ENCODE assay signal across 19 mouse cellular contexts in the genomic region with DNA sequence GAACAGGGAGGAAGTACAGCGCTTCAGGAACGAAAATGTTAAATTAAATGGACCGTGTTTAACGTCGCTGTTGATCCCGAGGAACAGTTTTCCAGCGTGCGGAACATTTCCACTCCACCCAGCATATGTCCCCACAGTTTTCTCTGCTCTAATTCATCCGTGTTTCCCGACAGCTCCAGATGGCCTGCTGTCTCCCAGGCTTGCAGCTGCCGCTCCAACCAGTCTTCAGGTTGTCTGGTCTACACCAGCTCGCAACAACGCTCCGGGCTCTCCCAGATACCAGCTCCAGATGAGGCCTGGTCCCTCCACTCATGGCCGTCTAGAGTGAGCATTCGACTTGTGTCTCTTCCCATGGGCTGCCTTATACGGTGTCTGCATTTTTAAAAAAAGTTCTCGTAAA.
DNase-seq lines count a peak whose midpoint lies in the region; ATAC-seq and TF ChIP-seq lines count a peak whose summit lies in the region.
"Had no signal": no experiment of that assay in that cellular context is flagged by ENCODE, and none has a peak within 500 bp of the region (broad histone marks: within the 10 kb centered on the region; RNA-seq: fewer than 3 reads in every experiment).

No protein-coding gene starts in this region.

- H3K36me3 ChIP-seq in forebrain, embryonic 16.5 days (ENCODE audit: control insufficient read depth, insufficient read depth): no peaks in the 10 kb centered on the region
- no peaks in the 10 kb centered on the region for H3K36me3 ChIP-seq in forebrain, embryonic 10.5 days (replicated peaks)
- H3K36me3 ChIP-seq in neural tube, embryonic 13.5 days: no peaks in the 10 kb centered on the region
- H3K36me3 ChIP-seq: embryonic facial prominence, embryonic 12.5 days; hindbrain, embryonic 12.5 days; intestine, embryonic 15.5 days; kidney, embryonic 15.5 days; liver, embryonic 15.5 days had no signal

- no peaks in the 10 kb centered on the region for H3K27me3 ChIP-seq in forebrain, embryonic 16.5 days (replicated peaks; ENCODE audit: control insufficient read depth, insufficient read depth, low read length)
- no peaks in the 10 kb centered on the region for H3K27me3 ChIP-seq in forebrain, embryonic 10.5 days (ENCODE audit: poor library complexity, severe bottlenecking)
- H3K27me3 ChIP-seq in neural tube, embryonic 13.5 days: no peaks in the 10 kb centered on the region
- H3K27me3 ChIP-seq: embryonic facial prominence, embryonic 12.5 days; hindbrain, embryonic 12.5 days; intestine, embryonic 15.5 days; kidney, embryonic 15.5 days; liver, embryonic 15.5 days; megakaryocyte, embryonic 14.5 days had no signal

- 0 out of 2 replicates have a peak, but pooled peaks cover 6% of the 10 kb centered on the region for H3K4me1 ChIP-seq in forebrain, embryonic 16.5 days (replicated peaks; ENCODE audit: control insufficient read depth, insufficient read depth, low read length)
- no peaks in the 10 kb centered on the region for H3K4me1 ChIP-seq in forebrain, embryonic 10.5 days
- H3K4me1 ChIP-seq in neural tube, embryonic 13.5 days (replicated peaks): peaks cover 19% of the 10 kb centered on the region; the same call in 1 of the 2 replicates
- no peaks in the 10 kb centered on the region for H3K4me1 ChIP-seq in lung, adult 2 months (ENCODE audit: control insufficient read depth, insufficient read depth, low read length)
- H3K4me1 ChIP-seq: embryonic facial prominence, embryonic 12.5 days; intestine, embryonic 15.5 days; kidney, embryonic 15.5 days; liver, embryonic 15.5 days; megakaryocyte, embryonic 14.5 days had no signal

- no peak overlapping the region for H3K9ac ChIP-seq in forebrain, embryonic 16.5 days (replicated peaks; ENCODE audit: low read depth, low read length)
- no peak overlapping the region for H3K9ac ChIP-seq in neural tube, embryonic 13.5 days
- H3K9ac ChIP-seq: embryonic facial prominence, embryonic 12.5 days; hindbrain, embryonic 12.5 days; intestine, embryonic 15.5 days; kidney, embryonic 15.5 days; liver, embryonic 15.5 days had no signal

- no peak for DNase-seq in forebrain, embryonic 10.5 days (ENCODE audit: extremely low spot score, low spot score)
- DNase-seq in layer of hippocampus, adult 9-11 months: peak; percentile 5
- no peak for DNase-seq in layer of hippocampus, postnatal 25 days (ENCODE audit: extremely low spot score in 1 of 2, low spot score in 1 of 2)
- peak; percentile 67 for DNase-seq in brain, embryonic 14.5 days (ENCODE audit: low read depth)
- DNase-seq in adrenal gland, adult 8-10 months: no peak
- DNase-seq in lung, adult 2 months: no peak
- DNase-seq: adrenal gland, postnatal 36 days; heart, adult 2 months; lung, postnatal 14 days had no signal

- no peak overlapping the region for H3K27ac ChIP-seq in forebrain, embryonic 16.5 days (ENCODE audit: low read length)
- no peak overlapping the region for H3K27ac ChIP-seq in forebrain, embryonic 10.5 days
- H3K27ac ChIP-seq in neural tube, embryonic 13.5 days (replicated peaks): no peak overlapping the region
- H3K27ac ChIP-seq: embryonic facial prominence, embryonic 12.5 days; heart, adult 2 months; hindbrain, embryonic 12.5 days; intestine, embryonic 15.5 days; kidney, embryonic 15.5 days; liver, embryonic 15.5 days had no signal

- H3K4me3 ChIP-seq in forebrain, embryonic 16.5 days (replicated peaks; ENCODE audit: low read length): no peak overlapping the region
- no peak overlapping the region for H3K4me3 ChIP-seq in forebrain, embryonic 10.5 days
- no peak overlapping the region for H3K4me3 ChIP-seq in neural tube, embryonic 13.5 days
- H3K4me3 ChIP-seq in lung, adult 2 months (replicated peaks; ENCODE audit: extremely low read depth, low read depth, low read length): no peak overlapping the region
- H3K4me3 ChIP-seq: embryonic facial prominence, embryonic 12.5 days; heart, adult 2 months; hindbrain, embryonic 12.5 days; intestine, embryonic 15.5 days; kidney, embryonic 15.5 days; liver, embryonic 15.5 days; megakaryocyte, embryonic 14.5 days had no signal

- H3K4me2 ChIP-seq in forebrain, embryonic 16.5 days (ENCODE audit: low read length): no peak overlapping the region; the same call in 1 of the 2 replicates
- peak overlapping the region; percentile 26; the same call in 1 of the 2 replicates for H3K4me2 ChIP-seq in neural tube, embryonic 13.5 days
- H3K4me2 ChIP-seq: embryonic facial prominence, embryonic 12.5 days; hindbrain, embryonic 12.5 days; intestine, embryonic 15.5 days; kidney, embryonic 15.5 days; liver, embryonic 15.5 days had no signal

- 66% methylated on average over 18 of the region's 18 CpGs for WGBS in forebrain, embryonic 16.5 days
- 96% methylated on average over 18 of the region's 18 CpGs for WGBS in forebrain, embryonic 10.5 days
- 50% methylated on average over 18 of the region's 18 CpGs for WGBS in neural tube, embryonic 13.5 days
- WGBS in lung, adult 2 months: 92% methylated on average over 18 of the region's 18 CpGs

- no peak for TF ChIP-seq CTCF in brain, embryonic 14.5 days (IDR thresholded peaks at IDR 0.05; ENCODE audit: borderline replicate concordance, extremely low read depth, insufficient read depth, insufficient read length)
- no peak for TF ChIP-seq CTCF in lung, adult 2 months (IDR thresholded peaks at IDR 0.05; ENCODE audit: insufficient read depth, low read length)

- peak; percentile 49; the same call in 1 of the 2 replicates for ATAC-seq in forebrain, embryonic 16.5 days
- no peak for ATAC-seq in neural tube, embryonic 13.5 days (ENCODE audit: low read depth)
- ATAC-seq: activated CD4-positive, CD25-positive, alpha-beta regulatory T cell, adult 4 months; intestine, embryonic 15.5 days; Patski had no signal

- no peaks in the 10 kb centered on the region for H3K9me3 ChIP-seq in forebrain, embryonic 16.5 days (ENCODE audit: control insufficient read depth, low read length)
- no peaks in the 10 kb centered on the region for H3K9me3 ChIP-seq in forebrain, embryonic 10.5 days
- no peaks in the 10 kb centered on the region for H3K9me3 ChIP-seq in neural tube, embryonic 13.5 days
- H3K9me3 ChIP-seq: embryonic facial prominence, embryonic 12.5 days; hindbrain, embryonic 12.5 days; intestine, embryonic 15.5 days; kidney, embryonic 15.5 days; liver, embryonic 15.5 days had no signal

- TF ChIP-seq POLR2A in brain, embryonic 14.5 days (IDR thresholded peaks at IDR 0.05; ENCODE audit: borderline replicate concordance, extremely low read depth, insufficient read depth, insufficient read length, poor library complexity, severe bottlenecking): no peak
- TF ChIP-seq POLR2A in lung, adult 2 months (IDR thresholded peaks at IDR 0.05; ENCODE audit: borderline replicate concordance, extremely low read depth, low read depth, low read length): no peak

Comparison
In these comparisons a context has a peak if more than half of its experiments do, and no peak if none do; other contexts are left out.
1. DNase-seq: peak in layer of hippocampus, adult 9-11 months (single experiment) and brain, embryonic 14.5 days (single experiment); none in forebrain, embryonic 10.5 days (single experiment), layer of hippocampus, postnatal 25 days (0 of 2), adrenal gland, adult 8-10 months (single experiment) and lung, adult 2 months (single experiment).